Mouse (Mus musculus): ENCODE data around the gene Gc. TPM values are rescaled to one million over a fixed set of nuclear protein-coding genes. Genes with fewer than 3 reads are reported as not detected.

The Gc gene
- 1.2 TPM in 1 of 2 replicates, not detected in the other for polyA plus RNA-seq (2016; fragmentation: Nextera tagmentation; extraction: Ambion mirVana)

DNA sequence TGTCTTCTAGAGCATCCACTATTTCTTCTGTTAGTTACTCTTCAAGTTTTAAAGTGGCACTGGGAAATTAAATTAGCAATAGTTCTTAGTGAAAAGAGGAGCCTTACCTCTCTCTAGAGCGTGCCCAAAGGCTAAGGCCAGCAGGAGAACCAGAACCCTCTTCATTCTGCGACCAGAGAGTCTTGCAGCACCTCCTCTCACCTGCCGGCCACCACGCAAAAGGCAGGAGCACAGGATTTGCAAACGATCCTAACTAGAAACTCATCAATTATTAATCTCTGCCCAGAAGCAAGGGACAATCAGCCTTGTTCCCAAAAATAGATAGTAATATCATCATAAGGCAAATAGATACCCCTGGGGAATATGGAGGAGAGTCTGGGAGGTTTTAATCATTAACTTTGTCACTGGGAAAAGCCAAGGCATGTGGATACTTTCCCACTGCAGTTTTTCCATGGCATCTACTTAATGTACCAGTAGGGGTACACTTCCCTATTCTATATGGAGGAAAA lies at the start of gene Gc:
Gc (minus strand) TSS at position 345 of the 509 bp plus-strand sequence.
- Histone ChIP-seq H3K9me3 (no peaks in the 10 kb centered on the region), H3K27ac (no peak within 1 kb of the TSS), H3K4me1 (no peaks in the 10 kb centered on the region), H3K4me3 (no peak within 1 kb of the TSS), H3K36me3 (no peaks in the 10 kb centered on the region), H3K27me3 (ENCODE audit: insufficient read depth, poor library complexity, severe bottlenecking) (no peaks in the 10 kb centered on the region)
- no peak for DNase-seq (ENCODE audit: low spot score)
- 76% methylated on average over 5 of the region's 5 CpGs for WGBS

DNA sequence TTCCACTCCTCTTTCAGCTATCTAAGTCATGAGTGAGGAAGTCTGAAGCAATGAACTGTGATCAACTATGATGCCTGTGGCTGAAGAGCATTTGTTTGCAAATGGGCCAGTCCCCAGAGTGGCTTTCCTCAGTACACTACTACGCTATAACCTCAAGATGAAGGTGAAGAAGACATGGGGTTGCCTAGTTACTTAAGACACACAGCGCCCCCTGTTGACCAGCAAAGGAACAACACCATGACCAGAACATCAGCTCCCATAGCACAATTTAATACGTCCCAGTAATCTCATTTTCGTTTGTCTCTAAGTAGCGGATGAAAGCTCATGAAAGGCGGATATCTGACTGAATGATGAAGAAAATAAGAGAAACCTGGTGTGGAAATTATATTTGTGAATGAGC lies 42.5 kb upstream of the Gc start:
- Histone ChIP-seq H3K27me3 (ENCODE audit: insufficient read depth, poor library complexity, severe bottlenecking) (no peaks in the 10 kb centered on the region), H3K36me3 (no peaks in the 10 kb centered on the region), H3K4me1 (no peaks in the 10 kb centered on the region), H3K9me3 (no peaks in the 10 kb centered on the region), H3K27ac (no peak overlapping the region), H3K4me3 (no peak overlapping the region)
- no peak for DNase-seq (ENCODE audit: low spot score)
- 51% methylated on average over 6 of the region's 6 CpGs for WGBS

DNA sequence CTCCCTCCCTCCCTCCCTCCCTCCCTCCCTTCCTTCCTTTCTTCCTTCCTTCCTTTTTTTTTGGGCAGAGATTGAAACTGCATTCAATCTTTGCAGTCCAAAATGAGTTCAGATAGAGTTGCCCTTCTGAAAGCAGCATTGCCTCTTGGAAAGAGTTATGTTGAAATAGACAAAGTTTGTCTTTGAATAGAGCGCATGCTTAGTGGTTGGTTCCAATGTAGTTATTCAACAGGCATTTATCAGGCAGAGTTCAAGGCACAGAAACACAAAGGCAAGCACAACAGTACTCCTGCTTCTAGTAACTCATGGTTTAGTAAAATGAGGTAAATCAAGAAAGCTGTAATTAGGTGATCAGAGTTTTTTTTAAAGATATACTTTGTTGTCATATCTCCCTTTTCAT lies 34.9 kb upstream of the Gc start:
- no peak for DNase-seq (ENCODE audit: low spot score)
- Histone ChIP-seq H3K36me3 (no peaks in the 10 kb centered on the region), H3K9me3 (no peaks in the 10 kb centered on the region), H3K27ac (no peak overlapping the region), H3K27me3 (ENCODE audit: insufficient read depth, poor library complexity, severe bottlenecking) (no peaks in the 10 kb centered on the region), H3K4me3 (no peak overlapping the region), H3K4me1 (no peaks in the 10 kb centered on the region)
- WGBS, result 95% methylated on average over 1 of the region's 1 CpGs

DNA sequence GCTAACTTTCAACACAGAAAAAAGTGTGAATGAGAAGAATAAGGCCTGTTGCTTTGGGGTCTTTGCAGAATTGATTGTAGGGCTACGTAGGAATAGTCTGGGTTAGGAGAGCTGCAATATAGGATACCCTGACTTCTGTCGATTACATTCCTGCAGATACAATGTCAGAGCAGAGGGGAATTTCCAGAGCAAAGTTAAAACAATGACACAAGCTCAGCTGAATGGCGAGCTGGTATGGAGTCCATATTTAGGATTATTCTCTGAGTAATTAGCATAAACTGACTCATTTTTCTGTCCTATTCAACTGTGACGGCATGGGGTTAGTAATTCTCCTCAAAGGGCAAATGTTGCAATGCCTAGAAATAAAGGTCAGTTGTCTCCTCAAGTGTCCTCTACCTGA lies 12.8 kb upstream of the Gc start:
- no peak overlapping the region for H3K27ac ChIP-seq
- no peak for DNase-seq (ENCODE audit: low spot score)
- H3K27me3 ChIP-seq (ENCODE audit: insufficient read depth, poor library complexity, severe bottlenecking), result no peaks in the 10 kb centered on the region
- no peaks in the 10 kb centered on the region for H3K36me3 ChIP-seq
- 87% methylated on average over 4 of the region's 4 CpGs for WGBS
- H3K9me3 ChIP-seq, result no peaks in the 10 kb centered on the region
- no peaks in the 10 kb centered on the region for H3K4me1 ChIP-seq
- H3K4me3 ChIP-seq, result no peak overlapping the region

DNA sequence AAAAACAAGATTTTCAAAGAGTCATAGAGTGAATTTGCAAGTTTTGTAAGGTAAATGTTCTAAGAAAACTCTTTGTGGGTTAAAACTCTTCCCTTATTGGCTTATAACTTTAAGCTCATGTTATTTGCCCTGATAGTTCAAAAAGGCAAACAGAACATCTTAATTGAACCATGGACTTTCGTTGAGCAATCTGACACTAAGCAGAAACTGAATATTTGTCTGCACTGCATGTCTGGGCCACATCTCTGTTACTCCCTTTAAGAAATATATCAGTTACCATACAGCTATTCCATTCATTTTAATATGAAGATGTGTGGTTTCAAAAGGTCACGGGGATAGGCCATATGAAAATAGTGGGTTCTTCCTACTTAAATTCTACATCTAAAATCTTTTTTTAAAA lies 10.2 kb upstream of the Gc start:
- WGBS, result 74% methylated on average over 2 of the region's 2 CpGs

DNA sequence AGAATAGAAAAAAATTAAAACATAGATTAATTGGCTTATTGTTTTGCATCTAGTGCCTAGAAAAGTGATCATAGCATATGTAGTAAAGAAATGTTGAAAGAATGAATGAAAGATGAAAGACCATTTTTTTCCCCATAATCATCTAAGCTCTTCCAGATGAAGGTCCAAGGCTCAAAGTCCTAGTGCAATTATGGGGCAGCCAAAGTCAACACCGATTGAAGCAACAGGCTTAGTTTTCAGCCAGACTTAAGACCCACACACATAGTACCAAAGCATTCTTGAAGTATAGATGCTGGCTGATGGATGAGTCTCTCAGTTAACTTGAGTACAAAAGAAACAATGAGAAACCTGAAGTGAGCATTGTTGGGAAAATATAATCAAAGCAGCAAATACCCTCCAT lies 9.3 kb upstream of the Gc start:
- no peak for DNase-seq (ENCODE audit: low spot score)
- H3K4me1 ChIP-seq, result no peaks in the 10 kb centered on the region
- 73% methylated on average over 1 of the region's 1 CpGs for WGBS

More for the DNA sequence above, 10.2 kb upstream of the Gc start:
- Histone ChIP-seq H3K4me3 (no peak overlapping the region), H3K27me3 (ENCODE audit: insufficient read depth, poor library complexity, severe bottlenecking) (no peaks in the 10 kb centered on the region), H3K9me3 (no peaks in the 10 kb centered on the region), H3K27ac (no peak overlapping the region), H3K36me3 (no peaks in the 10 kb centered on the region), H3K4me1 (no peaks in the 10 kb centered on the region)
- no peak for DNase-seq (ENCODE audit: low spot score)

DNA sequence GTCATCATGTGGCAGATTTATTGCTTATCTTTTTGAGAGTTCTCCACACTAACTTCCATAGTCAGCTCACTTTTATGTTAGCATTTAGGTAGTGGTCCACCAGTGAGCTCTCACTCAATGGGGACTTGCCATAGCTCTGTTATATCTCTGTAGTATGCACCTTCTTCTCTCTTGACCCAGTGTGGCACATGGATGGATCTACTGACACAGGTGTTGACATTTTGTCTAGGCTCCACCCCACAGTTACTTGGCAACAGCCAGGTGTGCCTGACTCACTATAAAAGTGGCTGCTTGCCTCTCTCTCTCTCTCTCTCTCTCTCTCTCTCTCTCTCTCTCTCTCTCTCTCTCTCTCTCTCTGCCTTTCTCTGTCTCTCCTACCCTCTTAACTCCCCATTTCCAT lies 8.6 kb upstream of the Gc start:
- no peak for DNase-seq (ENCODE audit: low spot score)

More for the DNA sequence above, 9.3 kb upstream of the Gc start:
- Histone ChIP-seq H3K36me3 (no peaks in the 10 kb centered on the region), H3K27ac (no peak overlapping the region), H3K9me3 (no peaks in the 10 kb centered on the region), H3K4me3 (no peak overlapping the region), H3K27me3 (ENCODE audit: insufficient read depth, poor library complexity, severe bottlenecking) (no peaks in the 10 kb centered on the region)

DNA sequence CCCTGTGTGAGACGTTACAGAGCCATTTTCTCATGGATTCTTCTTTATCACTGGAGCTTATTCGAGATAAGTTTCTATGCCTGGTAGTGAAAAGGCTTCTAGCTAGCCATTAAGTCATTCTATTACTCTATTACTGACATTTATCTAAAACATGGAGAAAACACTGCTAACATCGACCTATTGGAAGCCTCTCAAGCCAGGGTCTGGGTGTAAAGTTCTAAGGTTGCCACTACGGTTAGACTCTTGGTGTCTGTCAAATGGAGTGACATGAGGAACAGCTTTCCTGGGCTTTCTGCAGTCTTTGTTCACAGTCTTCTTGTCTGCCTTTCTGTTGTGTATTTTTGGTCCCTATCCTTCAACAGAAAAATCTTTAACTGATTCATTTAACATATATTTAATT lies 4.1 kb upstream of the Gc start:
- Histone ChIP-seq H3K4me3 (no peak overlapping the region), H3K27me3 (ENCODE audit: insufficient read depth, poor library complexity, severe bottlenecking) (no peaks in the 10 kb centered on the region), H3K9me3 (no peaks in the 10 kb centered on the region), H3K4me1 (no peaks in the 10 kb centered on the region), H3K27ac (no peak overlapping the region), H3K36me3 (no peaks in the 10 kb centered on the region)
- WGBS, result 74% methylated on average over 4 of the region's 4 CpGs
- no peak for DNase-seq (ENCODE audit: low spot score)

More for the DNA sequence above, 8.6 kb upstream of the Gc start:
- Histone ChIP-seq H3K27me3 (ENCODE audit: insufficient read depth, poor library complexity, severe bottlenecking) (no peaks in the 10 kb centered on the region), H3K27ac (no peak overlapping the region), H3K9me3 (no peaks in the 10 kb centered on the region), H3K4me3 (no peak overlapping the region), H3K4me1 (no peaks in the 10 kb centered on the region), H3K36me3 (no peaks in the 10 kb centered on the region)

DNA sequence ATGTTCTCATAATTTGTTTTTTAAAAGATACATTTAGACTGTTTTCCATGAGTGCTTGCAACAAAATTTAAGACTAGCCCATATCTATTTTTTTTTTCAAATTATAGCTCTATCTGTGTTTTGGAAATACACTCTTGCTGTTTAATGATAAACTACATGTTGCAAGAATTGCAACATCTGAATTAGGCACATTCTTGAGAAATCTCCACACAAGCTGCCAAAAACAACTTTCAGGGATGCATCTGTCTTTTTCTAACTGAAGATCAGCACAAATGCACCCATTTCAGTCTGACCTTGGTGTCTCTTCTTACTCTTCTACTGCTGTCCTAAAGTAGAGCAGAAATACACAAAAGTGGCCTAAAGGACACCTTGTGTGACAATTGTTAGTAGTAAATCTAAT lies 1.9 kb upstream of the Gc start:
- Histone ChIP-seq H3K27ac (no peak overlapping the region), H3K9me3 (no peaks in the 10 kb centered on the region), H3K36me3 (no peaks in the 10 kb centered on the region), H3K4me3 (no peak overlapping the region), H3K4me1 (no peaks in the 10 kb centered on the region), H3K27me3 (ENCODE audit: insufficient read depth, poor library complexity, severe bottlenecking) (no peaks in the 10 kb centered on the region)
- DNase-seq (ENCODE audit: low spot score), result no peak

DNA sequence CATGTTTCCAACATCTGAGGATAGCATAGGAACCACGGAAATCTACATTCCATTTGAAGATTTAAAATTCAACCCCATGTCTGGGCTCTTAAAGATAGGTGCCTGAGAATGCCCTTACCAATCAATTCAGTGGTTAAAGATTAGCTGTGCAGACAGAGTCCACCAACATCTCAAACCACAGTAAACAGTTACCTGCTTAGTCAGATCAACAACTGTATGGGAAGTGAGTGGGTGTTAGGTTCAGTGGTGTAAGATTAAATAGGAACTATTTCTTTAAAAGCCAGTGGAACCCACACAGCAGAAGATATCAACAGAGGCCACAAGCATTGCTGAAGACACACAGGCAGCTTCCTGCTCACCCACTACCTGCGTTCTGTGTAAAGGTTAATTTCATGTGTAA lies 1.3 kb upstream of the Gc start:
- no peaks in the 10 kb centered on the region for H3K27me3 ChIP-seq (ENCODE audit: insufficient read depth, poor library complexity, severe bottlenecking)
- H3K4me3 ChIP-seq, result no peak overlapping the region
- no peak for DNase-seq (ENCODE audit: low spot score)
- H3K27ac ChIP-seq, result no peak overlapping the region
- H3K9me3 ChIP-seq, result no peaks in the 10 kb centered on the region
- no peaks in the 10 kb centered on the region for H3K4me1 ChIP-seq
- no peaks in the 10 kb centered on the region for H3K36me3 ChIP-seq
- 72% methylated on average over 2 of the region's 2 CpGs for WGBS

DNA sequence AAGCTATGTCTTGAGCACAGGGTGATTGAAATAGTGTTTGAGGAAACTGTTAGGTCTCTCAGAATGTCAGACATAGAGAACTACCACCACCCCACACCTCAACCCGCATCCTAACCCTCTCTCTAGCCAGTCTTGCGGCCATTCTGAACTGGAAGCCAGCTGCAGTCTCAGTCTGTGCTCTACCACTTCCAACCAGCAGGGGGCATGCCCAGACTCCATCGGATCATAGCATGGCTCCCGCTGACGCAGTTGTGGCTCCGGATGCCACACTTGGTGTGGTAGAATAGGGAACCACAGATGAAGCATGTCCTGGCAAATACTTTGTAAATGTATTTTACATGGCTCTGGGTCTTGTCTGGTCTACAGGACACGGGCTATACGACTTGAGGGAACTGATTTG lies 2.2 kb downstream of the Gc start:
- H3K4me1 ChIP-seq, result no peaks in the 10 kb centered on the region

DNA sequence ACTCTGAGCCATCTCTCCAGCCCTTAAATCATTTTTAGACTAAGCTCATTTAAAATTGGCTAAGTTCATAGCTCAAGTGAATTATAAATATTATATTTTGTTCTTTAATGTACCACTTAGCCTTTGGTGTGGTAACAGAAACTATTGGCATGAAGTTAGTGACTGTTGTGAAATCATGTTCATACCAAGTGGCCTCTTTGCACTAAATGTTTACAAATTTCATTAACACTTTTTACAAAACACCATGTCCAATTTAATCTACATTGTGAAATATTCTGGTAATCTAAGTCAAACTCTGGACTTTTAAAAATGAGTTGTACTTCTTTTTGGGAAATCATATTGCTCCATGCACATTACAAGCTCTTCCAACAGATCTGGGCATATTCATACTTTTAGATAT lies 6.9 kb downstream of the Gc start:
- Histone ChIP-seq H3K9me3 (no peaks in the 10 kb centered on the region), H3K36me3 (no peaks in the 10 kb centered on the region), H3K27me3 (ENCODE audit: insufficient read depth, poor library complexity, severe bottlenecking) (no peaks in the 10 kb centered on the region), H3K4me1 (no peaks in the 10 kb centered on the region), H3K4me3 (no peak overlapping the region), H3K27ac (no peak overlapping the region)
- no peak for DNase-seq (ENCODE audit: low spot score)

More for the DNA sequence above, 2.2 kb downstream of the Gc start:
- H3K9me3 ChIP-seq, result no peaks in the 10 kb centered on the region
- no peaks in the 10 kb centered on the region for H3K36me3 ChIP-seq
- no peaks in the 10 kb centered on the region for H3K27me3 ChIP-seq (ENCODE audit: insufficient read depth, poor library complexity, severe bottlenecking)
- WGBS, result 49% methylated on average over 8 of the region's 8 CpGs
- no peak overlapping the region for H3K27ac ChIP-seq
- no peak for DNase-seq (ENCODE audit: low spot score)
- no peak overlapping the region for H3K4me3 ChIP-seq

DNA sequence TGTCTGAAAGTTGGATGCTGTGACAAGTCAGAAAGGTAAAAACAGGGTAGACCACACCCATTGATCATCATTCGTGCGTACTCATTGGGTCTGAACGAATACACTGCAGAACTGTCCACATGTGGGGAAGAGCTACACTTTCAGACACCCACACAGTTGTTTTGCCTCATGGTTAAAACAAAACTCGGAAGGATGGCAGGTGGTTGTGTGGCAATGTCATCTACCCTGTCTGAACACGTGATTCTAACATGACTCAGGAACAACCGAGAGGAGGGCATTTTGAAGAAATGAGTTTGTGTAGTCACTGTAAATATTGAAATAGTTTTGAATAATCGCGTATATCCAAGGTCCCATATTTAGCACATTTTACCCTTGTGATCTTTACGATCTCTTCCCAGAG lies 8.4 kb downstream of the Gc start:
- Histone ChIP-seq H3K4me1 (no peaks in the 10 kb centered on the region), H3K4me3 (no peak overlapping the region), H3K27ac (no peak overlapping the region), H3K36me3 (no peaks in the 10 kb centered on the region), H3K9me3 (no peaks in the 10 kb centered on the region), H3K27me3 (ENCODE audit: insufficient read depth, poor library complexity, severe bottlenecking) (no peaks in the 10 kb centered on the region)
- DNase-seq (ENCODE audit: low spot score), result no peak
- WGBS, result 89% methylated on average over 9 of the region's 9 CpGs

DNA sequence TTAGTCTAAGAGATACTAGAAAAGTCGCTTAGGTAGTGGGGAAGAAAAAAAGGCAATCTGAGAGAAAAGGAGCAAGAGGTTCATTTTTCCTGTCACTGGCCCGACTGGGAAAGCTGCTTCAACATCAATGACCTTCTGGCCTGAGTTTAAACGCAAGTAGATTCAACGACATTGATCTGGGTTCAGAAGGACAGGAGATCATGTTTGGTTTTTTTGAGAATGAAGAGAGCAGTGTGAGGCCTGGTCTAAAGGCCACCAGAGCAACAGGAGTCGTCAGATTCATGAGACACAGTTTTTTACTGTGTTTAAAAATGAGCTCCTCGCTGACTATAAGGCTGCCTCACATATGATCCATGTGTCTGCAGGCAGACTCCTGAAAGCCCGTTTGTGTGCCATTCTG lies 9.7 kb downstream of the Gc start:
- no peaks in the 10 kb centered on the region for H3K27me3 ChIP-seq (ENCODE audit: insufficient read depth, poor library complexity, severe bottlenecking)
- H3K27ac ChIP-seq, result no peak overlapping the region
- H3K4me3 ChIP-seq, result no peak overlapping the region
- no peaks in the 10 kb centered on the region for H3K9me3 ChIP-seq
- WGBS, result 67% methylated on average over 7 of the region's 7 CpGs
- H3K36me3 ChIP-seq, result no peaks in the 10 kb centered on the region
- DNase-seq (ENCODE audit: low spot score), result no peak
- H3K4me1 ChIP-seq, result no peaks in the 10 kb centered on the region

Data from heart, embryonic 10.5 days (tissue).